Mouse (Mus musculus) kidney, adult 2 months (tissue): ENCODE data around the gene Akt1.
A peak's percentile ranks its signal among the peaks of the same experiment; 100 is the strongest.

ENCODE experiments used
- CTCF ChIP-seq: fragments of 200-500 bp; conservative IDR thresholded peaks from 2 replicates; pipeline ENCODE4 v1.5.1; 2011; ENCODE audit warnings: low read depth, mild to moderate bottlenecking, control low read depth, low read length, moderate library complexity, mixed read lengths; ENCODE audit not compliant: insufficient read depth, insufficient read length
- POLR2A ChIP-seq: fragments of 200-500 bp; IDR thresholded peaks from one replicate; pipeline ENCODE4 v1.6.1; 2011; ENCODE audit warnings: low read depth, low read length, control low read depth

- TF ChIP-seq CTCF: 0 out of 2 replicates have a peak, but pooled peaks have one; percentile 18
- no peak for TF ChIP-seq POLR2A
These were observed 3.4 kb upstream of the Akt1 start for GRCm38 (mm10) chr12:112677943-112678554.
